Mouse (Mus musculus) ES-CJ7 (cell line): ENCODE measurements around the gene Rxra.
A peak's percentile ranks its signal among the peaks of the same experiment; 100 is the strongest.

Experiments used
- DNase-seq: peaks from one replicate; pipeline ENCODE4 v3.0.0; 2011; ENCODE audit warnings: low read depth, low spot score

Gene Rxra

GRCm38 (mm10) chr2:27762920-27763780 lies 86.9 kb downstream of the Rxra start:
- DNase-seq, result no peak

- DNase-seq, result no peak
Measured at GRCm38 (mm10) chr2:27764256-27764936, 88.2 kb downstream of the Rxra start.

- peak; percentile 77 for DNase-seq
Measured at GRCm38 (mm10) chr2:27764937-27765319, 88.7 kb downstream of the Rxra start.

GRCm38 (mm10) chr2:27767773-27768172 lies 91.5 kb downstream of the Rxra start:
- no peak for DNase-seq

GRCm38 (mm10) chr2:27769701-27770100 lies 93.5 kb downstream of the Rxra start:
- DNase-seq, result no peak

GRCm38 (mm10) chr2:27770205-27770604 lies 94.0 kb downstream of the Rxra start:
- DNase-seq, result peak; percentile 80

- DNase-seq, result peak; percentile 65
Measured at GRCm38 (mm10) chr2:27771936-27772335, 95.7 kb downstream of the Rxra start.

- DNase-seq, result no peak
Measured at GRCm38 (mm10) chr2:27772841-27773388, 96.7 kb downstream of the Rxra start.

- DNase-seq, result no peak
Measured at GRCm38 (mm10) chr2:27773980-27774730, 97.9 kb downstream of the Rxra start.

- DNase-seq, result no peak
Measured at GRCm38 (mm10) chr2:27775006-27775405, 98.8 kb downstream of the Rxra start.

- peak; percentile 20 for DNase-seq
Measured at GRCm38 (mm10) chr2:27775625-27776024, 99.4 kb downstream of the Rxra start.

GRCm38 (mm10) chr2:27777756-27778155 lies 101.5 kb downstream of the Rxra start:
- DNase-seq, result no peak

- no peak for DNase-seq
Measured at GRCm38 (mm10) chr2:27778289-27778688, 102.0 kb downstream of the Rxra start.

GRCm38 (mm10) chr2:27779291-27779866 lies 103.1 kb downstream of the Rxra start:
- no peak for DNase-seq

GRCm38 (mm10) chr2:27780162-27780561 lies 103.9 kb downstream of the Rxra start:
- no peak for DNase-seq

- no peak for DNase-seq
Measured at GRCm38 (mm10) chr2:27785363-27785762, 109.1 kb downstream of the Rxra start.

GRCm38 (mm10) chr2:27785973-27786417 lies 109.8 kb downstream of the Rxra start:
- no peak for DNase-seq

GRCm38 (mm10) chr2:27791571-27791970 lies 115.3 kb downstream of the Rxra start:
- peak; percentile 68 for DNase-seq

GRCm38 (mm10) chr2:27799018-27799417 lies 122.8 kb downstream of the Rxra start:
- no peak for DNase-seq

- DNase-seq, result peak; percentile 44
Measured at GRCm38 (mm10) chr2:27801041-27801440, 124.8 kb downstream of the Rxra start.

- no peak for DNase-seq
Measured at GRCm38 (mm10) chr2:27802493-27802892, 126.3 kb downstream of the Rxra start.
